Mouse (Mus musculus): Measurements from ENCODE around the gene Gm17359. TPM values are rescaled to one million over a fixed set of nuclear protein-coding genes. Genes with fewer than 3 reads are reported as not detected.
"Not testable (repeated sequence)": the region's sequence is repeated elsewhere in the genome, so short reads cannot be mapped to it uniquely, and the experiment has no call there.

Gene Gm17359
- total RNA-seq, 1 experiment, result not detected

- Histone ChIP-seq H3K4me1 (ENCODE audit: control insufficient read depth in 2 of 2, insufficient read depth in 2 of 2, low read length in 2 of 2, poor library complexity in 1 of 2) (no peaks in the 10 kb centered on the region), H3K27ac (ENCODE audit: insufficient read depth, low read depth, low read length, poor library complexity, severe bottlenecking) (no peak overlapping the region), H3K9me3 (ENCODE audit: control insufficient read depth, insufficient read depth, low read depth, low read length) (no peaks in the 10 kb centered on the region), H3K4me3 (ENCODE audit: insufficient read depth in 1 of 2, low read depth in 1 of 2, low read length in 2 of 2, poor library complexity in 1 of 2, severe bottlenecking in 1 of 2) (no peak overlapping the region), H3K36me3 (ENCODE audit: control insufficient read depth, insufficient read depth, low read length, poor library complexity, severe bottlenecking) (no peaks in the 10 kb centered on the region), H3K9ac (ENCODE audit: insufficient read depth, low read depth, low read length, poor library complexity, severe bottlenecking) (no peak overlapping the region)
- in situ Hi-C loops (cut with MboI; ENCODE audit: low sequenced_read_pairs in 2 of 2, unreplicated experiment in 2 of 2), result loop anchor here (5.0 to 25.0 kb wide), 2 partner anchors 234 to 244 kb away; no protein-coding TSS in a partner anchor
- TF ChIP-seq ZC3H11A (IDR thresholded peaks at IDR 0.05; ENCODE audit: borderline replicate concordance, low read depth, low read length), result peak; percentile 76; the same call in 1 of the 2 replicates
- no peak for TF ChIP-seq MAFK (IDR thresholded peaks at IDR 0.05; ENCODE audit: insufficient read depth, low read depth, low read length)
- peak; percentile 54; the same call in 1 of the 2 replicates for TF ChIP-seq ZNF384 (IDR thresholded peaks at IDR 0.05; ENCODE audit: low read depth, low read length)
- TF ChIP-seq HCFC1 (IDR thresholded peaks at IDR 0.05; ENCODE audit: borderline replicate concordance, insufficient read depth, low read length), result no peak
- no peak for TF ChIP-seq CHD2 (IDR thresholded peaks at IDR 0.05; ENCODE audit: low read depth, low read length)
- DNase-seq (ENCODE audit: low read depth, low spot score), result peak; percentile 47
These were observed 109.7 kb downstream of the Gm17359 start for GRCm38 (mm10) chr3:79446124-79446523.

- in situ Hi-C loops (cut with MboI; ENCODE audit: low sequenced_read_pairs in 2 of 2, unreplicated experiment in 2 of 2), result loop anchor here (5.0 to 25.0 kb wide), 2 partner anchors 234 to 244 kb away; no protein-coding TSS in a partner anchor
- H3K36me3 ChIP-seq (ENCODE audit: control insufficient read depth, insufficient read depth, low read length, poor library complexity, severe bottlenecking); H3K4me1 ChIP-seq (ENCODE audit: control insufficient read depth in 2 of 2, insufficient read depth in 2 of 2, low read length in 2 of 2, poor library complexity in 1 of 2); H3K9ac ChIP-seq (ENCODE audit: insufficient read depth, low read depth, low read length, poor library complexity, severe bottlenecking); DNase-seq (ENCODE audit: low read depth, low spot score); H3K4me3 ChIP-seq (ENCODE audit: insufficient read depth in 1 of 2, low read depth in 1 of 2, low read length in 2 of 2, poor library complexity in 1 of 2, severe bottlenecking in 1 of 2); H3K9me3 ChIP-seq (ENCODE audit: control insufficient read depth, insufficient read depth, low read depth, low read length); H3K27ac ChIP-seq (ENCODE audit: insufficient read depth, low read depth, low read length, poor library complexity, severe bottlenecking): not testable (repeated sequence)
These were observed 110.2 kb downstream of the Gm17359 start for GRCm38 (mm10) chr3:79446648-79447047.

- Histone ChIP-seq H3K4me3 (ENCODE audit: insufficient read depth in 1 of 2, low read depth in 1 of 2, low read length in 2 of 2, poor library complexity in 1 of 2, severe bottlenecking in 1 of 2) (no peak overlapping the region), H3K9ac (ENCODE audit: insufficient read depth, low read depth, low read length, poor library complexity, severe bottlenecking) (no peak overlapping the region), H3K27ac (ENCODE audit: insufficient read depth, low read depth, low read length, poor library complexity, severe bottlenecking) (no peak overlapping the region), H3K4me1 (ENCODE audit: control insufficient read depth in 2 of 2, insufficient read depth in 2 of 2, low read length in 2 of 2, poor library complexity in 1 of 2) (peaks cover 0 to 3% of the 10 kb centered on the region in 2 experiments; a peak in 2 of 4 replicates), H3K9me3 (ENCODE audit: control insufficient read depth, insufficient read depth, low read depth, low read length) (no peaks in the 10 kb centered on the region), H3K36me3 (ENCODE audit: control insufficient read depth, insufficient read depth, low read length, poor library complexity, severe bottlenecking) (no peaks in the 10 kb centered on the region)
- in situ Hi-C loops (cut with MboI; ENCODE audit: low sequenced_read_pairs in 2 of 2, unreplicated experiment in 2 of 2), result loop anchor here (5.0 to 25.0 kb wide), 2 partner anchors 236 to 246 kb away; no protein-coding TSS in a partner anchor
- TF ChIP-seq ZC3H11A (IDR thresholded peaks at IDR 0.05; ENCODE audit: borderline replicate concordance, low read depth, low read length) (no peak), ZNF384 (IDR thresholded peaks at IDR 0.05; ENCODE audit: low read depth, low read length) (no peak), MAFK (IDR thresholded peaks at IDR 0.05; ENCODE audit: insufficient read depth, low read depth, low read length) (no peak), HCFC1 (IDR thresholded peaks at IDR 0.05; ENCODE audit: borderline replicate concordance, insufficient read depth, low read length) (no peak), CHD2 (IDR thresholded peaks at IDR 0.05; ENCODE audit: low read depth, low read length) (no peak)
- DNase-seq (ENCODE audit: low read depth, low spot score), result no peak
These were observed 112.0 kb downstream of the Gm17359 start for GRCm38 (mm10) chr3:79448421-79448820.

GRCm38 (mm10) chr3:79449361-79449760 lies 112.9 kb downstream of the Gm17359 start:
- TF ChIP-seq MAFK (IDR thresholded peaks at IDR 0.05; ENCODE audit: insufficient read depth, low read depth, low read length) (no peak), CHD2 (IDR thresholded peaks at IDR 0.05; ENCODE audit: low read depth, low read length) (no peak), HCFC1 (IDR thresholded peaks at IDR 0.05; ENCODE audit: borderline replicate concordance, insufficient read depth, low read length) (no peak), ZC3H11A (IDR thresholded peaks at IDR 0.05; ENCODE audit: borderline replicate concordance, low read depth, low read length) (no peak), ZNF384 (IDR thresholded peaks at IDR 0.05; ENCODE audit: low read depth, low read length) (no peak)
- H3K27ac ChIP-seq (ENCODE audit: insufficient read depth, low read depth, low read length, poor library complexity, severe bottlenecking), result no peak overlapping the region

More at GRCm38 (mm10) chr3:79449361-79449760, 112.9 kb downstream of the Gm17359 start:
- DNase-seq (ENCODE audit: low read depth, low spot score), result no peak
- Histone ChIP-seq H3K9ac (ENCODE audit: insufficient read depth, low read depth, low read length, poor library complexity, severe bottlenecking) (no peak overlapping the region), H3K4me1 (ENCODE audit: control insufficient read depth in 2 of 2, insufficient read depth in 2 of 2, low read length in 2 of 2, poor library complexity in 1 of 2) (peaks cover 0 to 3% of the 10 kb centered on the region in 2 experiments; a peak in 2 of 4 replicates), H3K4me3 (ENCODE audit: insufficient read depth in 1 of 2, low read depth in 1 of 2, low read length in 2 of 2, poor library complexity in 1 of 2, severe bottlenecking in 1 of 2) (no peak overlapping the region), H3K36me3 (ENCODE audit: control insufficient read depth, insufficient read depth, low read length, poor library complexity, severe bottlenecking) (no peaks in the 10 kb centered on the region), H3K9me3 (ENCODE audit: control insufficient read depth, insufficient read depth, low read depth, low read length) (no peaks in the 10 kb centered on the region)
- in situ Hi-C loops (cut with MboI; ENCODE audit: low sequenced_read_pairs in 2 of 2, unreplicated experiment in 2 of 2), result loop anchor here (5.0 to 25.0 kb wide), 2 partner anchors 237 to 247 kb away; no protein-coding TSS in a partner anchor
